Mouse (Mus musculus) MN1 (cell line): Measurements from ENCODE around the gene Pawr.
"Not testable (repeated sequence)": the region's sequence is repeated elsewhere in the genome, so short reads cannot be mapped to it uniquely, and the experiment has no call there.

ENCODE experiments used
- DNase-seq: peaks from one replicate; pipeline ENCODE4 v3.0.0-alpha.2; 2016; ENCODE audit warnings: low spot score

Gene Pawr

GRCm38 (mm10) chr10:108314396-108314795 is 17.5 kb upstream of the Pawr start:
- DNase-seq: no peak

- no peak for DNase-seq
These were observed 16.7 kb upstream of the Pawr start for GRCm38 (mm10) chr10:108315236-108315635.

GRCm38 (mm10) chr10:108328356-108328755 is 3.6 kb upstream of the Pawr start:
- no peak for DNase-seq

- no peak for DNase-seq
These were observed 2.9 kb upstream of the Pawr start for GRCm38 (mm10) chr10:108328983-108329382.

GRCm38 (mm10) chr10:108329771-108330170 is 2.1 kb upstream of the Pawr start:
- no peak for DNase-seq

GRCm38 (mm10) chr10:108330964-108331363 is 957 bp upstream of the Pawr start:
- DNase-seq: peak; percentile 12

- DNase-seq: peak; percentile 77
These were observed 935 bp downstream of the Pawr start for GRCm38 (mm10) chr10:108332571-108333541.

GRCm38 (mm10) chr10:108333642-108334041 is 1.7 kb downstream of the Pawr start:
- peak; percentile 42 for DNase-seq

- DNase-seq: no peak
These were observed 2.2 kb downstream of the Pawr start for GRCm38 (mm10) chr10:108334096-108334495.

GRCm38 (mm10) chr10:108335736-108336292 is 3.9 kb downstream of the Pawr start:
- DNase-seq: no peak

GRCm38 (mm10) chr10:108336581-108336980 is 4.7 kb downstream of the Pawr start:
- DNase-seq: no peak

- no peak for DNase-seq
These were observed 6.4 kb downstream of the Pawr start for GRCm38 (mm10) chr10:108338055-108338961.

- DNase-seq: no peak
These were observed 7.2 kb downstream of the Pawr start for GRCm38 (mm10) chr10:108339118-108339517.

GRCm38 (mm10) chr10:108339872-108340271 is 8.0 kb downstream of the Pawr start:
- no peak for DNase-seq

- DNase-seq: no peak
These were observed 11.8 kb downstream of the Pawr start for GRCm38 (mm10) chr10:108343734-108344133.

- DNase-seq: no peak
These were observed 13.2 kb downstream of the Pawr start for GRCm38 (mm10) chr10:108345123-108345522.

GRCm38 (mm10) chr10:108346301-108346700 is 14.4 kb downstream of the Pawr start:
- DNase-seq: not testable (repeated sequence)

- no peak for DNase-seq
These were observed 18.5 kb downstream of the Pawr start for GRCm38 (mm10) chr10:108350125-108351070.

GRCm38 (mm10) chr10:108352944-108353343 is 21.0 kb downstream of the Pawr start:
- DNase-seq: no peak

GRCm38 (mm10) chr10:108354726-108355391 is 22.9 kb downstream of the Pawr start:
- DNase-seq: no peak

- no peak for DNase-seq
These were observed 23.5 kb downstream of the Pawr start for GRCm38 (mm10) chr10:108355392-108355775.
